Mouse (Mus musculus) embryonic facial prominence, embryonic 12.5 days (tissue): Measurements from ENCODE around the gene Tanc1. TPM values are rescaled to one million over a fixed set of nuclear protein-coding genes. Genes with fewer than 3 reads are reported as not detected.

ENCODE experiments used
- ATAC-seq: fragments of 200-750 bp; cut with Nextera tagmentation; 2 replicates; pipeline ENCODE4 v1.8.0; 2017; ENCODE audit not compliant: insufficient number of reproducible peaks, insufficient read depth, low FRiP score, low TSS enrichment
- H3K27ac ChIP-seq: fragments of 300-500 bp; sonication (generic); 2 replicates; pipeline ENCODE4 v1.5.1; 2016; ENCODE audit warnings: mild to moderate bottlenecking
- H3K27me3 ChIP-seq: fragments of 300-500 bp; sonication (generic); 2 replicates; pipeline ENCODE4 v1.6.1; 2016; ENCODE audit warnings: mild to moderate bottlenecking, moderate library complexity
- H3K36me3 ChIP-seq: fragments of 300-500 bp; sonication (generic); 2 replicates; pipeline ENCODE4 v1.6.1; 2016; ENCODE audit warnings: mild to moderate bottlenecking
- H3K4me1 ChIP-seq: fragments of 300-500 bp; sonication (generic); 2 replicates; pipeline ENCODE4 v1.6.1; 2016
- H3K4me2 ChIP-seq: fragments of 300-500 bp; sonication (generic); replicated peaks from 2 replicates; pipeline ENCODE4 v1.6.1; 2016; ENCODE audit warnings: mild to moderate bottlenecking, moderate library complexity
- H3K4me3 ChIP-seq: fragments of 300-500 bp; sonication (generic); 2 replicates; pipeline ENCODE4 v1.5.1; 2016; ENCODE audit warnings: mild to moderate bottlenecking
- H3K9ac ChIP-seq: fragments of 300-500 bp; sonication (generic); 2 replicates; pipeline ENCODE4 v1.6.1; 2016; ENCODE audit warnings: mild to moderate bottlenecking, moderate library complexity
- H3K9me3 ChIP-seq: fragments of 300-500 bp; sonication (generic); 2 replicates; pipeline ENCODE4 v1.6.1; 2016; ENCODE audit warnings: mild to moderate bottlenecking, moderate library complexity
- whole genome bisulfite sequencing: fragments of 180-500 bp; shearing (Covaris S2); methylation state at CpG from one replicate; pipeline ENCODE4 v1.1.7; 2016; 5-methylcytosine and 5-hydroxymethylcytosine counted together
- polyA plus RNA-seq: library from polyadenylated mRNA; unstranded; fragments of >200 nt; fragmentation: Nextera tagmentation; extraction: Ambion mirVana; gene quantifications from 2 replicates; pipeline ENCODE4 v1.2.1, GENCODE M21; 2016

Gene Tanc1
- polyA plus RNA-seq, 1 experiment from 2014 or later = 37.5 TPM

DNA sequence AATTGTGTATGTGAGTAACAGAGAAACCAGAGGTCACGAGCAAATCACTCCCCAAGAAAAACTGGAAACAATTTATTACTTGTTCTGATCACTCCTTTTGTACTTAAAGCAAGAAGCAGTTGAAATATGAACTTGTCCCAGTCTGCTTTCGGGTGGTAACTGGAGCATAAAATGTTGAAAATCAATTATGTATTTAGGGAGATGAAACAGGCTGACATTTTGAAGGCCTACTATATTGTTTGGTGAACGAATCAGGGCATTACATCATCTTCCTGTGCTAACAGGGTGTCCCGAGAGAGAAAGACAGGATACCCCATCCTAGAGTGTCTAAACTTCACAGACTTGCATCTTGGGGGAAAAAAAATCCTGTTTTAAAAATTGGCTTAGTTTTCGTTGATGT is 44.8 kb downstream of the Tanc1 start:
- Histone ChIP-seq H3K4me1 (peaks cover 48% of the 10 kb centered on the region), H3K27ac (0 out of 2 replicates have a peak overlapping the region, but pooled peaks have one; percentile 17), H3K4me3 (no peak overlapping the region), H3K9me3 (no peaks in the 10 kb centered on the region), H3K36me3 (no peaks in the 10 kb centered on the region), H3K4me2 (no peak overlapping the region), H3K9ac (no peak overlapping the region), H3K27me3 (no peaks in the 10 kb centered on the region)
- 22% methylated on average over 5 of the region's 5 CpGs for WGBS
- no peak for ATAC-seq

DNA sequence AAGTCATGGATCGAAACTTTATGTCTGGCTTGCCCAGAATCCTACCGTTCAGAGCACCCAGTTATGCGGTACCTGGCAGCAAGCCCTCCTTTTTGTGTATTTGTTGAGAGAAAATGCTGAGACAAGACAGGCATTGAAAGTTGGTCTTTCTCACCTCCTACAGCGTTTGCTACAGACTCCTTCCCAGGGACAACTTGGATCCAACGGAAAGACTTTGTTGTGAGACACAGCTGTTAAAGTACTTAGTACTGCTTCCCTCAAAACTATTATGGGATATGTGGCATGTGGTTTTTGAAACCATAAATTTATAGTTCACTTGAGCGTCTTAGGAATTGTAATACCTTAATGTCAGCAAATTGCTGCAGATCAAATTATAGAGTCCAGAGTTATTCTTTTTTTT is 47.8 kb downstream of the Tanc1 start:
- no peaks in the 10 kb centered on the region for H3K27me3 ChIP-seq
- H3K4me3 ChIP-seq = no peak overlapping the region
- H3K4me2 ChIP-seq = no peak overlapping the region
- H3K9ac ChIP-seq = no peak overlapping the region
- H3K4me1 ChIP-seq = peaks cover 42% of the 10 kb centered on the region
- no peak overlapping the region for H3K27ac ChIP-seq
- no peaks in the 10 kb centered on the region for H3K9me3 ChIP-seq
- WGBS = 84% methylated on average over 6 of the region's 6 CpGs
- H3K36me3 ChIP-seq = no peaks in the 10 kb centered on the region
- ATAC-seq = no peak

GRCm38 (mm10) chr2:59660891-59661805 is 49.3 kb downstream of the Tanc1 start:
- H3K36me3 ChIP-seq = no peaks in the 10 kb centered on the region
- H3K4me3 ChIP-seq = no peak overlapping the region
- WGBS = 38% methylated on average over 16 of the region's 16 CpGs
- peak overlapping the region; percentile 73 for H3K27ac ChIP-seq
- H3K27me3 ChIP-seq = no peaks in the 10 kb centered on the region
- H3K4me1 ChIP-seq = peaks cover 31% of the 10 kb centered on the region
- H3K4me2 ChIP-seq = peak overlapping the region; percentile 22; the same call in 1 of the 2 replicates
- ATAC-seq = no peak
- no peaks in the 10 kb centered on the region for H3K9me3 ChIP-seq
- H3K9ac ChIP-seq = no peak overlapping the region

- no peak for ATAC-seq
- no peak overlapping the region for H3K9ac ChIP-seq
- no peak overlapping the region for H3K4me3 ChIP-seq
- WGBS = 83% methylated on average over 16 of the region's 16 CpGs
- H3K9me3 ChIP-seq = no peaks in the 10 kb centered on the region
- H3K36me3 ChIP-seq = no peaks in the 10 kb centered on the region
- H3K27ac ChIP-seq = no peak overlapping the region
- no peak overlapping the region for H3K4me2 ChIP-seq
- no peaks in the 10 kb centered on the region for H3K27me3 ChIP-seq
- peaks cover 20% of the 10 kb centered on the region for H3K4me1 ChIP-seq
These were observed 53.1 kb downstream of the Tanc1 start for GRCm38 (mm10) chr2:59664803-59665567.

DNA sequence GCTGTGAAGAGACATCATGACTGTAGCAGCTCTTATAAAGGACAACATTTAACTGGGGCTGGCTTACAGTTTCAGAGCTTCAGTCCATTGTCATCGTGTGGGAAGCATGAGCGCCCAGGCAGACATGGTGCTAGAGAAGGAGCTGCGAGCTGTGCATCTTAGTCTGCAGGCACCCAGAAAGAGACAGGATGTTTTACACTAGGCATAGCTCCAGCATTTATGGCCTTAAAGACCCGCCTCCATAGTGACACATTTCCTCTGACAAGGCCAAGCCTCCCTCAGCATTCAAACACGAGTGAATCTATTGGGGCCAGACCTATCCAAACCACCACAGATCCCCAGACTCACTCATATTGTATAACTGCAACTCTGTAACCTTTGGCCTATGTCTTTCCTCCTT is 54.7 kb downstream of the Tanc1 start:
- no peak for ATAC-seq
- no peak overlapping the region for H3K4me3 ChIP-seq
- no peak overlapping the region for H3K9ac ChIP-seq
- WGBS = 88% methylated on average over 5 of the region's 5 CpGs
- H3K36me3 ChIP-seq = no peaks in the 10 kb centered on the region
- no peak overlapping the region for H3K4me2 ChIP-seq
- no peaks in the 10 kb centered on the region for H3K9me3 ChIP-seq
- no peaks in the 10 kb centered on the region for H3K27me3 ChIP-seq
- peaks cover 19% of the 10 kb centered on the region for H3K4me1 ChIP-seq
- no peak overlapping the region for H3K27ac ChIP-seq

DNA sequence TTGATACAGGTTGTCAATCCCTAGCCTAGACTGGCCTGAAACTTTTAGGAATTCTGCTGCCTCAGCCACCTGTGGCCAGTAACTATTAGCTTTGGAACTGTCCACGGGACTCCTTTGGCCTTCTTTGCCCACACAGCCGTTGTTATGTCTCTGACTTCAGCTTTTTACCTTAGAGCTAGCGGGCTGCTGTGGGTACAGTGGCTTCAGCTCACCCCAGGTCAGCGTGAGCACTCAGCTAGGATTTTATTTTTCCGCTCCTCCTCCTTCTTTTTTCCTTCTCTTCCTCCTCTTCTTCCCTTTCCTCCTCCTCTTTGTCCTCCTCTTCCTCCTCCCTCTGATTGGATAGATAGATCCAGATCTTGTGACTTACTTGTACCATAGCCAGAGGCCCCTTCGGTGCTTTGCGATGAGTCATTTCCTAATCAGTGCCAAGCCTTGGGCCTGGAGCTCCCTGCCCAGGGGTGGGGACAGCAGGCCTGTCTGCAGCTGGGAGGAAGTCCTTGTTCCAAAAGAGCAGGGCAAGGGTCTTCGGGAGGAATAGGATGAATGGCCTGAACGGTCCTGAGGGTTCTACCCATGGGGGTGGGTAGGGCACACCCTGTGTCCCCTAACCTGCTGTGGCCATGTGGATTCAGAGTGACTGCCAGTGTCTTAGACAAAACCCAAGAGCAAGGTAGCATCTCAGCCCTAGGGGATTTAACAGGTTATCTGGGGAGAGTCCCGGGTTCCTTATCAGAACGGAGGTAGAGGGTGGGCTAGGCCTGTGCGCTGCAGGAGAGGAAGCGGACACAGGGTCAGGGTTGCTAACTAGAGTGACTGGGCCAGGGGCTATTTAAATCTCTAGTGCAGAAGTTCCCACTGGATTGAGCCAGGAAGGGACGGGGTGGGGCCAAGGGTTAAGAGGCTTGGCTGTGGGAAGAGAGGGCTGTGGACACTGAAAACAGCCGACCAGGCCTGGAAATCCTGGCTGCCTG is 58.5 kb downstream of the Tanc1 start:
- no peak for ATAC-seq

GRCm38 (mm10) chr2:59671671-59672070 is 59.8 kb downstream of the Tanc1 start:
- Histone ChIP-seq H3K4me2 (no peak overlapping the region), H3K36me3 (no peaks in the 10 kb centered on the region), H3K9me3 (no peaks in the 10 kb centered on the region), H3K27me3 (no peaks in the 10 kb centered on the region), H3K4me3 (no peak overlapping the region), H3K27ac (no peak overlapping the region), H3K9ac (no peak overlapping the region), H3K4me1 (peaks cover 60% of the 10 kb centered on the region)
- ATAC-seq = no peak
- WGBS = 38% methylated on average over 8 of the region's 8 CpGs

More for the DNA sequence above, 58.5 kb downstream of the Tanc1 start:
- Histone ChIP-seq H3K27ac (no peak overlapping the region), H3K36me3 (no peaks in the 10 kb centered on the region), H3K9ac (no peak overlapping the region), H3K9me3 (no peaks in the 10 kb centered on the region), H3K4me3 (no peak overlapping the region), H3K4me1 (peaks cover 47% of the 10 kb centered on the region), H3K27me3 (no peaks in the 10 kb centered on the region), H3K4me2 (no peak overlapping the region)
- WGBS = 45% methylated on average over 15 of the region's 15 CpGs

GRCm38 (mm10) chr2:59672086-59672485 is 60.2 kb downstream of the Tanc1 start:
- no peaks in the 10 kb centered on the region for H3K27me3 ChIP-seq
- 14% methylated on average over 4 of the region's 4 CpGs for WGBS
- no peaks in the 10 kb centered on the region for H3K9me3 ChIP-seq
- H3K9ac ChIP-seq = no peak overlapping the region
- H3K36me3 ChIP-seq = no peaks in the 10 kb centered on the region
- H3K4me1 ChIP-seq = peaks cover 63% of the 10 kb centered on the region
- no peak for ATAC-seq
- H3K27ac ChIP-seq = no peak overlapping the region
- H3K4me2 ChIP-seq = no peak overlapping the region
- no peak overlapping the region for H3K4me3 ChIP-seq

- no peak overlapping the region for H3K9ac ChIP-seq
- no peaks in the 10 kb centered on the region for H3K36me3 ChIP-seq
- no peaks in the 10 kb centered on the region for H3K27me3 ChIP-seq
- no peak for ATAC-seq
- H3K4me2 ChIP-seq = no peak overlapping the region
- H3K9me3 ChIP-seq = no peaks in the 10 kb centered on the region
- no peak overlapping the region for H3K27ac ChIP-seq
- no peak overlapping the region for H3K4me3 ChIP-seq
- H3K4me1 ChIP-seq = peaks cover 65% of the 10 kb centered on the region
- WGBS = 58% methylated on average over 8 of the region's 8 CpGs
These were observed 60.8 kb downstream of the Tanc1 start for GRCm38 (mm10) chr2:59672686-59673085.

DNA sequence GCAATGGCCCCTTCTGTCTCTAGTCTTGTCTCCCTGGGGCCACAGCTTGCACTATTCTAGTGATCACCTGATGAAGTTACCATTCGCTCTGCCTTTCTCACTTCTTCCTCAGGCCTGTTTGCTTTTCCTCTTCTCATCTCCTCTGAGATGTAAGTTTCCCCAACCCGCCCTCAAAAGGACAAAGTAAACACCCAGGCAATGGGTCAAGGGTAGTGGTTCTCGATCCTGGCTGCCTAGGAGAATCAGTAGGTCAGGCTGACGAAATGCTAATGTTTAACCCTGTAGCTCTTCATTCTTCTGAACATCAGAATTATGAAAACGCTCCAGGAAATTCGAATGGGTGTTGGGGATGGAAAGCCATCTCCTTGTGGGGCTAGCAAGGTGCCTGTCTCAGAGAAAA is 61.5 kb downstream of the Tanc1 start:
- H3K27me3 ChIP-seq = no peaks in the 10 kb centered on the region
- 77% methylated on average over 6 of the region's 6 CpGs for WGBS
- no peak for ATAC-seq
- peak overlapping the region; percentile 0; the same call in 1 of the 2 replicates for H3K27ac ChIP-seq
- no peaks in the 10 kb centered on the region for H3K36me3 ChIP-seq
- no peak overlapping the region for H3K4me2 ChIP-seq
- no peak overlapping the region for H3K9ac ChIP-seq
- no peaks in the 10 kb centered on the region for H3K9me3 ChIP-seq
- peaks cover 65% of the 10 kb centered on the region for H3K4me1 ChIP-seq
- no peak overlapping the region for H3K4me3 ChIP-seq

DNA sequence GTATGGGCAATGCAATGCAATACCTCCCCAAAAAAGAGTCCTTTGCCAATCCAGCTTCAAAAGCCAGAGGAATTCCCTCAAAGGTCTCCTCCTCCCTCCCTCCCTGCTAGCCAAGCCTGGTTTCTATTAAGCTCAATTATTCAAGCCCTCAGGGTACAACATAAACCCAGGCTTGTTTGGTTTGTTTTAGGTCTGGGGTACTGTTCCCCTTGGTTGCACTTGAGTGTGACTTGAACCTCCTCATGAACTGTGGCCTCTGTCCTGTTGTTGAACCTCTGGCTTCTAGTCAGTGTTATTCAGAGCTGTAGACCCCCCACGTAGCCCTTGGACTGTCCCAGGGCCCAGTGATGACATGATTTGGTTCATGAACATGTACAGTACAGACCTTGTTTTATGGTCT is 62.0 kb downstream of the Tanc1 start:
- ATAC-seq = no peak
- no peak overlapping the region for H3K4me3 ChIP-seq
- H3K9me3 ChIP-seq = no peaks in the 10 kb centered on the region
- no peaks in the 10 kb centered on the region for H3K27me3 ChIP-seq
- H3K27ac ChIP-seq = no peak overlapping the region
- H3K36me3 ChIP-seq = no peaks in the 10 kb centered on the region
- peaks cover 68% of the 10 kb centered on the region for H3K4me1 ChIP-seq
- no peak overlapping the region for H3K9ac ChIP-seq
- 17% methylated on average over 1 of the region's 1 CpGs for WGBS
- 0 out of 2 replicates have a peak overlapping the region, but pooled peaks have one; percentile 15 for H3K4me2 ChIP-seq
